Mouse (Mus musculus) forebrain, postnatal 0 days (tissue): ENCODE measurements around the gene Ing1. TPM values are rescaled to one million over a fixed set of nuclear protein-coding genes. Genes with fewer than 3 reads are reported as not detected.

Experiments
- ATAC-seq: fragments of 200-750 bp; cut with Nextera tagmentation; 2 replicates; pipeline ENCODE4 v1.8.0; 2017; ENCODE audit warnings: mild to moderate bottlenecking, moderate library complexity
- DNase-seq: peaks from one replicate; pipeline ENCODE4 v3.0.0-alpha.2; 2015
- H3K27ac ChIP-seq: fragments of 300-500 bp; sonication (generic); 2 replicates; pipeline ENCODE4 v1.5.1; 2014; ENCODE audit warnings: low read depth, mild to moderate bottlenecking, antibody characterized with exemption, low read length, moderate library complexity, mixed read lengths
- H3K27me3 ChIP-seq: fragments of 300-500 bp; sonication (generic); 2 replicates; pipeline ENCODE4 v1.6.1; 2014; ENCODE audit warnings: mild to moderate bottlenecking, low read length, mixed read lengths; ENCODE audit not compliant: insufficient read depth
- H3K36me3 ChIP-seq: fragments of 300-500 bp; sonication (generic); 2 replicates; pipeline ENCODE4 v1.6.1; 2014; ENCODE audit warnings: mild to moderate bottlenecking, moderate library complexity; ENCODE audit not compliant: insufficient read depth
- H3K4me1 ChIP-seq: fragments of 300-500 bp; sonication (generic); 2 replicates; pipeline ENCODE4 v1.6.1; 2014; ENCODE audit warnings: antibody characterized with exemption; ENCODE audit not compliant: insufficient read depth
- H3K4me2 ChIP-seq: fragments of 300-500 bp; sonication (generic); 2 replicates; pipeline ENCODE4 v1.6.1; 2014; ENCODE audit warnings: low read depth, mild to moderate bottlenecking, moderate library complexity
- H3K4me3 ChIP-seq: fragments of 300-500 bp; sonication (generic); 2 replicates; pipeline ENCODE4 v1.5.1; 2014; ENCODE audit warnings: low read depth, low read length, mixed read lengths
- H3K9ac ChIP-seq: fragments of 300-500 bp; sonication (generic); 2 replicates; pipeline ENCODE4 v1.6.1; 2014; ENCODE audit warnings: mild to moderate bottlenecking
- H3K9me3 ChIP-seq: fragments of 300-500 bp; sonication (generic); 2 replicates; pipeline ENCODE4 v1.6.1; 2016; ENCODE audit warnings: low read length
- CTCF ChIP-seq: sonication (generic); IDR thresholded peaks from 2 replicates; pipeline ENCODE4 v1.5.1; 2016; ENCODE audit warnings: antibody characterized with exemption, control low read depth, low read depth
- WGBS: fragments of 180-500 bp; shearing (Covaris S2); extraction: QIAGEN DNeasy Blood & Tissue Kit; methylation state at CpG from one replicate; pipeline ENCODE4 v1.1.7; 2014; 5-methylcytosine and 5-hydroxymethylcytosine counted together
- polyA plus RNA-seq: library from polyadenylated mRNA; unstranded; fragments of >200 nt; fragmentation: Nextera tagmentation; extraction: Ambion mirVana; gene quantifications from 2 replicates; pipeline ENCODE4 v1.2.1, GENCODE M21; 2015
- total RNA-seq: library from RNA; depleted of rRNA; stranded (reverse); fragments of >200 nt; gene quantifications from 2 replicates; pipeline ENCODE4 v1.2.3, GENCODE M21; 2014

Ing1 gene
- total and polyA plus RNA-seq, 2 experiments from 2014 or later: 30.8 to 49.9 TPM

DNA sequence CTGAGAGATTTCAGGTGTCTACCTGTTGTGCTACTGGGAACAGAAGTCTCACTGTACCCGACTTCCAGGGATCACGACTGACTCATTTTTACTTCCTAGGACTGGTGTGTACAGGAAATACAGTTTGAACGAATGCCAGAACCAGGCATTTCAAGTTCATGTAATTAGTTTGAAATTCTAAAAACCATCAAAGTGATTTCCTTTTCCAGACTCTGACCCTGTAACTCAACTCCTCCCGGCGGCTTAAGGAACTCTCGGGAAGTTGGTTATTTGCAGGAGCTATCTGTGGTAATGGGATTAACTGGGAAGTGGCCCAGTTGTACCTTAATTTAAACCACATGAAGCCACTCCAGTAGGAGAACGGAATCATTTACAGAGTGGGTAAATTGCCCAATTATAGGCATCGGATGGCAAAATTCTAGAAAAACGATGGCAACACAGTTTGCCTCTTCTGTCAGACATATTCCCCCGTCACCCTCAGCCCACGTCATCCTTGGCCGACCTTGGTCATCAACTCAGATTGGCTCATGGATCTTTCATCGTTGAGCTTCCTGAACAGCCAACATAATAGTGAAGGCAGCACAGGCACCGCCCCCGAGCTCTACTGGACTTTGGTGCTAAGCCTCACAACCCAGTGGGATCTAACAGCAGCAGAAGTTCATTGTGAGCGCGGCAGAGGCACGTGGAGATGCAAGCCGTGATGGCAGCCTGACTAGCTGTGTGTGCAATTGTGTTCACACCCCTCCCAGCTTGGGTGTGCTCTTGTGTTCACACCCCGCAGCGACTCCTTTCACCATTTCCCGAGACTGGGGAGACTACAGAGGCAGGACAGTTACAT is 14.1 kb downstream of the Ing1 start:
- no peak for TF ChIP-seq CTCF
- 87% methylated on average over 22 of the region's 22 CpGs for WGBS

GRCm38 (mm10) chr8:11570742-11571141 is 15.4 kb downstream of the Ing1 start:
- Histone ChIP-seq H3K27me3 (no peaks in the 10 kb centered on the region), H3K4me3 (no peak overlapping the region), H3K9ac (no peak overlapping the region), H3K27ac (no peak overlapping the region), H3K4me1 (no peaks in the 10 kb centered on the region), H3K4me2 (no peak overlapping the region), H3K36me3 (0 out of 2 replicates have a peak, but pooled peaks cover 7% of the 10 kb centered on the region), H3K9me3 (no peaks in the 10 kb centered on the region)
- WGBS: 91% methylated on average over 4 of the region's 4 CpGs
- TF ChIP-seq CTCF: no peak
- ATAC-seq (no peak), DNase-seq (no peak)

More for the DNA sequence above, 14.1 kb downstream of the Ing1 start:
- no peaks in the 10 kb centered on the region for H3K4me1 ChIP-seq
- peaks cover 12% of the 10 kb centered on the region; the same call in 1 of the 2 replicates for H3K36me3 ChIP-seq
- no peak for DNase-seq
- no peaks in the 10 kb centered on the region for H3K27me3 ChIP-seq
- H3K9ac ChIP-seq: no peak overlapping the region
- H3K9me3 ChIP-seq: no peaks in the 10 kb centered on the region
- no peak overlapping the region for H3K4me2 ChIP-seq
- no peak for ATAC-seq
- H3K4me3 ChIP-seq: no peak overlapping the region
- no peak overlapping the region for H3K27ac ChIP-seq

DNA sequence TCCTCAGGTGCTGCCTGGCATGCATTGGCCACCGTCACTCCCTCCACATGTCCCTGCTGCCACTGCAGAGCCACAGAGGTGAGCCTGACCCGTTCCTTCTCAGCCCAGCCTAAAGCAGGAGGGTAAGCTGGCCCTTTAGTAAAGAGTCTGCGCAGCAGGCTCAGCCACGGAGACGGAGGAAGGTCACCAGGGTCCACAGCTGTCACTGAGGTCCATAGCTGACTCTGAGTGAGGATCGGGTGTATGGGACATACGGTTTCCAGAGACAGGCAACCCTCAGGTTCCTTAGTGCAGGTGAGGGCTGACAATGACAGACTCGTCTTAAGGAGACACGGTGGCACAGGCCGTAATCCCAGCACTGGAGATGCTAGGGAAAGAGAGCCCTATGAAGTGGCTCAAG is 16.6 kb downstream of the Ing1 start:
- H3K27ac ChIP-seq: no peak overlapping the region
- no peak overlapping the region for H3K4me2 ChIP-seq
- H3K27me3 ChIP-seq: no peaks in the 10 kb centered on the region
- no peaks in the 10 kb centered on the region for H3K4me1 ChIP-seq
- 91% methylated on average over 10 of the region's 10 CpGs for WGBS
- no peak overlapping the region for H3K9ac ChIP-seq
- TF ChIP-seq CTCF: no peak
- H3K9me3 ChIP-seq: no peaks in the 10 kb centered on the region
- 0 out of 2 replicates have a peak, but pooled peaks cover 7% of the 10 kb centered on the region for H3K36me3 ChIP-seq
- no peak for DNase-seq
- no peak overlapping the region for H3K4me3 ChIP-seq
- no peak for ATAC-seq

DNA sequence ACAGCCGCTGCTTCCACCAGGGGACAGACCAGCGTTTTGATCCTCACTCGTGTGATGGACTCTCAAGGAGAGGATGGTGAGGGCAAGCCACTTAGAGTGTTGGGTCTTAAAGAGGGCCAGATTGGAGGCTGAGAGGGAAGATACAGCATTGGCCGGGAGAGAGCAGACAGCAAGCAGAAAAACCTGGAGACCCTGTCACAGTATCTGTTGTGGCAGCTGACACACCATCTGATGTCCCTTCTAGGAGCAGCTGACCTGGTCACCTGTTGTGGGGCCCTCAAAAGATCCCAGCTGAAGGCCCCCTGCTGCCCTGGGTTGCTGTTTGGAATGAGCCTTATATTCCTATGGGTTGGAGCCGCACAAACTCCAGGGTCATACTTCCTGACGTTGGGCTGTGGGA is 17.1 kb downstream of the Ing1 start:
- no peaks in the 10 kb centered on the region for H3K9me3 ChIP-seq
- H3K4me3 ChIP-seq: no peak overlapping the region
- ATAC-seq (no peak), DNase-seq (no peak)
- H3K36me3 ChIP-seq: 0 out of 2 replicates have a peak, but pooled peaks cover 7% of the 10 kb centered on the region
- H3K27ac ChIP-seq: no peak overlapping the region
- no peaks in the 10 kb centered on the region for H3K27me3 ChIP-seq
- H3K9ac ChIP-seq: no peak overlapping the region
- H3K4me2 ChIP-seq: no peak overlapping the region
- TF ChIP-seq CTCF: no peak
- H3K4me1 ChIP-seq: no peaks in the 10 kb centered on the region
- WGBS: 73% methylated on average over 6 of the region's 6 CpGs

DNA sequence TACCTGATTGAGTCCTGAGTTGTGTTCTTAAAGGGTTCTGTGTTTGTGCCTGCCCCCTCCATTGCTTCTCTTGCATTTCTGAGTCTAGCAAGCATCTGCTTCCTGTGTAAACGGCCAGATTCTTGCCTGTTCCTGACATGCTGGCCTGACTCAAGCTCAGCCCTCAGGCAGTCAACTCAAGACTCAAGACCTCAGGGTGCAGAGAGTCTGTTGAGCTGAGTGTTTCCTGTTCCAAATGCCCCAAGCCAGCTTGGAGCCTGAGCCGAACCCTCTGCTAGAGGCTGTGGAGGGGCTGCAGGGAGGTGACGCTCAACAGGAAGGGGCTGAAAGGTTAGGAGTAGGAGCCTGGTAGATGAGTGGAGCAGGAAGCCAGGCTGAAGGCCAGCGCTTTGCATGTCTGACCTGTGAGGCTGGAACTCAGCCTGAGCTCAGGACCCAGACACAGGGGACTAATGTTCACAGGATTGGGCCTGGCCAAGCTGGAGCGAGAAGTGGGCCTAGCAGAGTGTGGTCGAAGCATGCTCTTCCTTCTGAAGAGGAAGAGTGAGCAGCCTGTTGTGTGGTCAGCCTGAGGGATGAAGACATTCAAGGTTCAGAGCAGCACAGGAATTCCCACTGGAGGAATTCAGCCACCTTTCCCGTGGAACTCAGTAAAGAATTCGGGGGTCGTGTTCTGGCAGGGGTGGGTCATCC is 19.7 kb downstream of the Ing1 start:
- Histone ChIP-seq H3K27me3 (no peaks in the 10 kb centered on the region), H3K9me3 (no peaks in the 10 kb centered on the region), H3K4me3 (no peak overlapping the region), H3K27ac (no peak overlapping the region), H3K9ac (no peak overlapping the region), H3K4me1 (no peaks in the 10 kb centered on the region), H3K4me2 (no peak overlapping the region), H3K36me3 (no peaks in the 10 kb centered on the region)
- no peak for TF ChIP-seq CTCF
- DNase-seq (no peak), ATAC-seq (no peak)
- 86% methylated on average over 9 of the region's 9 CpGs for WGBS

DNA sequence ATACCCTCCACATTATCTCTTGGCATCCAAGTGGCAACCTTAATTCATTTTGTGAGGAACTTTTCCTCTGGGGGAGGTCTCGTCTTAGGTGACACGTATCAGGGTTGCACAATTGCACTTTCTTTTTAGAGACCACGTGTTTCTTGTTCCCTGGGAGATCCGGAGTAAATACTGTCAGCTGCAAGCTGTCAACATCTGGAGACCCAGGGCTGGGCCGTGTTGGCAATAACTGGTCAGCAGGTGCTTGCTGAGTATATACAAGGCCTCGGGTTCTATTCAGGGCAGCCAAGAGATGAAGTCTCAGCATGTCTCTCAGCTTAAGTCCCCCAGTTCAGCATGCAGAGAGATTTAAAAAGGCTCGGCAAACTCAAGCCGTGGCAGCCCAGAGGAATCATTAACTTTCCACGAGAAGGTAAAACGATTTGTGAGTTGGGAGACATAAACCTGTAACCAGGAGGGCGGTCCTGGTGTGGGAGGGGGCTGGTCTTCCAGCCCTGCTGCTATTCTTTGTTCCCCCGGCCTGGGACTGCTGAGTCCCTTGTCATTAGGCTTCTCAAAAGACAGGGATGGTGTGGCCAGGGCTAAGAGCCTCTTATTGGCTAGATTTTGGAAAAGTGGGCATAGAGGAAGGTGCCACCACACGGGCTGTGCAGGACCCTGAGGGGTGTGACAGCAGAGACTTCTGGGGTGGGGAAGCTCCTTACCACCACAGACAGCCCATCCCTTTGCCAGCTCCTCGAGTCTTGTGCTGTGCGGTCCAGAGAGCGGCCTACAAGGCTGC is 20.4 kb downstream of the Ing1 start:
- H3K36me3 ChIP-seq: no peaks in the 10 kb centered on the region
- no peak overlapping the region for H3K4me2 ChIP-seq
- TF ChIP-seq CTCF: no peak
- no peaks in the 10 kb centered on the region for H3K4me1 ChIP-seq
- ATAC-seq (peak; percentile 27; the same call in 1 of the 2 replicates), DNase-seq (peak; percentile 4)
- no peak overlapping the region for H3K27ac ChIP-seq
- no peaks in the 10 kb centered on the region for H3K27me3 ChIP-seq
- H3K9me3 ChIP-seq: no peaks in the 10 kb centered on the region
- no peak overlapping the region for H3K4me3 ChIP-seq
- H3K9ac ChIP-seq: no peak overlapping the region
- 48% methylated on average over 16 of the region's 16 CpGs for WGBS
